11 mouse cellular contexts compared by ENCODE assay signal in genomic region chr11:5510686-5511085, GRCm38 (mm10). TPM values are rescaled to one million over a fixed set of nuclear protein-coding genes. Genes with fewer than 3 reads are reported as not detected.
"Had no signal": no experiment of that assay in that cellular context is flagged by ENCODE, and none has a peak within 500 bp of the region (broad histone marks: within the 10 kb centered on the region; RNA-seq: fewer than 3 reads in every experiment).

No protein-coding gene starts in this region.

RNA-seq across cellular contexts. Expression of gene Ankrd36, which starts 58.8 kb away (rescaled TPM):
- total RNA-seq: megakaryocyte progenitor cell, adult 5-6 weeks; midbrain, postnatal 0 days; neutrophil, adult 5-6 weeks had no signal
- polyA plus RNA-seq: lung, adult 2 months; lung, postnatal 0 days; macrophage; midbrain, embryonic 11.5 days; midbrain, embryonic 13.5 days; neural tube, embryonic 12.5 days; neural tube, embryonic 14.5 days; stomach, embryonic 14.5 days had no signal
